16 mouse cellular contexts compared by ENCODE assay signal in the genomic region with DNA sequence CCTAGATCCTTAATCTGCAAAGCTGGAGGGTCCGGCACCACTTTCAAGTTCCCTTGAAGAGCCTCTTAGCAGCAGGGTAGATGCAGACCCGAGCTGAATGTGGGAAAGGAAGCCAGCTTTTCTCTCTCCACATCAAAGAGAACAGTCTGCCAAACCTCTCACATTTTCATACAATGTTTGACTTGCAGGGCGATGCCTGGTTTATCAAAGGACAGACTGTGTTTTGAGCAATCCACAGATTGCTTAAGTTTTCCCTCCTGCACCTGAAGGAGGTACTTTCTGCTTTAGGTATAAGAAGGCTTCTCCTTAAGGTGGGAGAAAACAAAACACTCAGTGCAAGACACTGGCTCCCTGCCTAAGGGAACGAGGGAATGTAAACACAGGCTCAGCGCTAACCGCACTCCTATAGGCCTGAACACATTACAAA.
DNase-seq lines count a peak whose midpoint lies in the region; ATAC-seq and TF ChIP-seq lines count a peak whose summit lies in the region.
"Had no signal": no experiment of that assay in that cellular context is flagged by ENCODE, and none has a peak within 500 bp of the region (broad histone marks: within the 10 kb centered on the region; RNA-seq: fewer than 3 reads in every experiment).

No protein-coding gene starts in this region.

- no peak overlapping the region for H3K4me3 ChIP-seq in heart, embryonic 13.5 days
- H3K4me3 ChIP-seq in intestine, embryonic 16.5 days (ENCODE audit: low read length), result no peak overlapping the region
- H3K4me3 ChIP-seq: embryonic facial prominence, embryonic 12.5 days; hindbrain, embryonic 10.5 days; neural tube, embryonic 12.5 days had no signal

- H3K36me3 ChIP-seq in heart, embryonic 13.5 days, result peaks cover 54% of the 10 kb centered on the region
- H3K36me3 ChIP-seq in intestine, embryonic 16.5 days (ENCODE audit: control insufficient read depth, insufficient read depth, low read length), result no peaks in the 10 kb centered on the region

- no peak for TF ChIP-seq POLR2A in brain, embryonic 14.5 days (IDR thresholded peaks at IDR 0.05; ENCODE audit: borderline replicate concordance, extremely low read depth, insufficient read depth, insufficient read length, poor library complexity, severe bottlenecking)

- no peak overlapping the region for H3K4me2 ChIP-seq in heart, embryonic 13.5 days
- no peak overlapping the region for H3K4me2 ChIP-seq in intestine, embryonic 16.5 days (ENCODE audit: low read depth, low read length)
- H3K4me2 ChIP-seq: embryonic facial prominence, embryonic 12.5 days; neural tube, embryonic 12.5 days had no signal

- H3K9ac ChIP-seq in heart, embryonic 13.5 days, result no peak overlapping the region
- H3K9ac ChIP-seq in intestine, embryonic 16.5 days (ENCODE audit: low read depth, low read length), result no peak overlapping the region
- H3K9ac ChIP-seq: embryonic facial prominence, embryonic 12.5 days; neural tube, embryonic 12.5 days had no signal

- intact Hi-C loops in heart, postnatal 14 days (cut with DNase I), result no loop called here

- no peak for ATAC-seq in heart, embryonic 13.5 days (ENCODE audit: extremely low read depth, insufficient number of reproducible peaks, low FRiP score, low TSS enrichment)
- ATAC-seq in intestine, embryonic 16.5 days, result peak; percentile 38; the same call in 1 of the 2 replicates
- no peak for ATAC-seq in cerebellum, adult (ENCODE audit: insufficient number of reproducible peaks, low FRiP score, low TSS enrichment)
- ATAC-seq: CD4-positive, CD25-positive, alpha-beta regulatory T cell, adult 4 months had no signal

- peaks cover 26% of the 10 kb centered on the region for H3K4me1 ChIP-seq in heart, embryonic 13.5 days
- no peaks in the 10 kb centered on the region for H3K4me1 ChIP-seq in intestine, embryonic 16.5 days (ENCODE audit: control insufficient read depth, insufficient read depth, low read length)
- H3K4me1 ChIP-seq: embryonic facial prominence, embryonic 12.5 days; hindbrain, embryonic 10.5 days; neural tube, embryonic 12.5 days had no signal

- TF ChIP-seq CTCF in brain, embryonic 14.5 days (IDR thresholded peaks at IDR 0.05; ENCODE audit: borderline replicate concordance, extremely low read depth, insufficient read depth, insufficient read length), result no peak

- H3K27ac ChIP-seq in heart, embryonic 13.5 days (replicated peaks), result peak overlapping the region; percentile 39; the same call in 1 of the 2 replicates
- no peak overlapping the region for H3K27ac ChIP-seq in intestine, embryonic 16.5 days (ENCODE audit: low read length)
- H3K27ac ChIP-seq: embryonic facial prominence, embryonic 12.5 days; hindbrain, embryonic 10.5 days; neural tube, embryonic 12.5 days had no signal

- no peaks in the 10 kb centered on the region for H3K9me3 ChIP-seq in heart, embryonic 13.5 days
- no peaks in the 10 kb centered on the region for H3K9me3 ChIP-seq in intestine, embryonic 16.5 days (ENCODE audit: control insufficient read depth, low read length)
- H3K9me3 ChIP-seq: embryonic facial prominence, embryonic 12.5 days; hindbrain, embryonic 10.5 days; neural tube, embryonic 12.5 days had no signal

- 45% methylated on average over 6 of the region's 6 CpGs for WGBS in heart, embryonic 13.5 days
- 41% methylated on average over 6 of the region's 6 CpGs for WGBS in intestine, embryonic 16.5 days

- DNase-seq in heart, postnatal 14 days, result no peak
- DNase-seq in brain, embryonic 14.5 days (ENCODE audit: low read depth), result peak; percentile 58
- peak; percentile 70 to 77 for DNase-seq in lung, postnatal 4 days
- no peak for DNase-seq in urinary bladder, adult 18-20 months (ENCODE audit: low spot score in 2 of 2)
- DNase-seq: cerebellum, adult 9-10 months; kidney, adult 9 months; liver; right cerebral cortex, adult 18-20 months; thymus, postnatal 25 days had no signal

- no peaks in the 10 kb centered on the region for H3K27me3 ChIP-seq in heart, embryonic 13.5 days (replicated peaks)
- H3K27me3 ChIP-seq in intestine, embryonic 16.5 days (replicated peaks; ENCODE audit: control insufficient read depth, insufficient read depth, low read length), result no peaks in the 10 kb centered on the region
- H3K27me3 ChIP-seq: embryonic facial prominence, embryonic 12.5 days; neural tube, embryonic 12.5 days had no signal

Comparison
In these comparisons a context has a peak if more than half of its experiments do, and no peak if none do; other contexts are left out.
1. DNase-seq: peak in brain, embryonic 14.5 days (single experiment) and lung, postnatal 4 days (2 of 2); none in heart, postnatal 14 days (0 of 2) and urinary bladder, adult 18-20 months (0 of 2).